Mouse (Mus musculus): ENCODE measurements around the gene Sumo3. TPM values are rescaled to one million over a fixed set of nuclear protein-coding genes. Genes with fewer than 3 reads are reported as not detected.

Gene Sumo3
- polyA plus RNA-seq, 2 experiments: 82.5 to 109 TPM

DNA sequence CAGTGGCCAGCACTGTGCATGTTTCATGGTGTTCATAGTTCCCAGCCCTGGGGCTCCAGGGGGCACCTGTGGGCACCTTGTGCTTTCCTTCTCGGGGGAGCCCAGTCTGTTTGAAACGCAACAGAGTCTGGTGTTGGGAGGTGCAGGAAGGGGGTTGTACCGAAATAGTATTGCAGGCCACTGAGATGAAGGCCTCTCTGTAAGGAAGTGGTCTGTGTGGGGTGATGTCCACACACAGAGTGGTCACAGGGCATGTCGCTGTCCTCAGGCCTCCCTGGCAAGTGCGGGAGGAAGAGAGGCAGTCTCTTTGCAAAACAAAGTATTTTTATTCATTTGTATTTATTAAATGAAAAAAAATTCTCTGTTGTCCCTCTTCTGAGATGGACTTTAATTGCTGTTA lies 39.7 kb downstream of the Sumo3 start:
- TF ChIP-seq CTCF (IDR thresholded peaks at IDR 0.05; ENCODE audit: low read depth): no peak
- TF ChIP-seq EP300 (IDR thresholded peaks at IDR 0.05; ENCODE audit: low read depth): no peak
- Histone ChIP-seq H3K27me3 (ENCODE audit: control insufficient read depth, insufficient read depth, low read length) (no peaks in the 10 kb centered on the region), H3K4me1 (replicated peaks; ENCODE audit: control insufficient read depth in 2 of 2, insufficient read depth in 2 of 2, low read length in 1 of 2) (no peaks in the 10 kb centered on the region), H3K4me3 (ENCODE audit: insufficient read depth in 1 of 2, low read depth in 2 of 2, low read length in 2 of 2) (no peak overlapping the region), H3K27ac (no peak overlapping the region), H3K4me2 (ENCODE audit: low read depth) (no peak overlapping the region), H3K9me3 (ENCODE audit: control insufficient read depth, low read length) (no peaks in the 10 kb centered on the region), H3K9ac (replicated peaks) (no peak overlapping the region), H3K36me3 (replicated peaks; ENCODE audit: control insufficient read depth, insufficient read depth, low read depth) (peaks cover 34% of the 10 kb centered on the region)
- DNase-seq (ENCODE audit: low read depth in 3 of 3, low spot score in 3 of 3): no peak
- ATAC-seq (ENCODE audit: insufficient read depth): no peak
- 76% methylated on average over 5 of the region's 5 CpGs for WGBS (ENCODE audit: insufficient replicate concordance)

- Histone ChIP-seq H3K36me3 (replicated peaks; ENCODE audit: control insufficient read depth, insufficient read depth, low read depth) (peaks cover 22% of the 10 kb centered on the region), H3K4me1 (replicated peaks; ENCODE audit: control insufficient read depth in 2 of 2, insufficient read depth in 2 of 2, low read length in 1 of 2) (no peaks in the 10 kb centered on the region), H3K9me3 (ENCODE audit: control insufficient read depth, low read length) (no peaks in the 10 kb centered on the region), H3K27me3 (ENCODE audit: control insufficient read depth, insufficient read depth, low read length) (no peaks in the 10 kb centered on the region), H3K9ac (replicated peaks) (no peak overlapping the region), H3K27ac (no peak overlapping the region), H3K4me3 (ENCODE audit: insufficient read depth in 1 of 2, low read depth in 2 of 2, low read length in 2 of 2) (no peak overlapping the region), H3K4me2 (ENCODE audit: low read depth) (no peak overlapping the region)
- ATAC-seq (ENCODE audit: insufficient read depth) (no peak), DNase-seq (ENCODE audit: low read depth in 3 of 3, low spot score in 3 of 3) (no peak)
- TF ChIP-seq CTCF (IDR thresholded peaks at IDR 0.05; ENCODE audit: low read depth): no peak
- no peak for TF ChIP-seq EP300 (IDR thresholded peaks at IDR 0.05; ENCODE audit: low read depth)
- WGBS (ENCODE audit: insufficient replicate concordance): 35% methylated on average over 1 of the region's 1 CpGs
These were observed 41.6 kb downstream of the Sumo3 start for GRCm38 (mm10) chr10:77647461-77647860.

GRCm38 (mm10) chr10:77647901-77648300 lies 42.0 kb downstream of the Sumo3 start:
- Histone ChIP-seq H3K4me3 (ENCODE audit: insufficient read depth in 1 of 2, low read depth in 2 of 2, low read length in 2 of 2) (no peak overlapping the region), H3K27ac (no peak overlapping the region), H3K9ac (replicated peaks) (no peak overlapping the region), H3K4me2 (ENCODE audit: low read depth) (no peak overlapping the region), H3K27me3 (ENCODE audit: control insufficient read depth, insufficient read depth, low read length) (no peaks in the 10 kb centered on the region), H3K36me3 (replicated peaks; ENCODE audit: control insufficient read depth, insufficient read depth, low read depth) (peaks cover 21% of the 10 kb centered on the region), H3K9me3 (ENCODE audit: control insufficient read depth, low read length) (no peaks in the 10 kb centered on the region), H3K4me1 (replicated peaks; ENCODE audit: control insufficient read depth in 2 of 2, insufficient read depth in 2 of 2, low read length in 1 of 2) (no peaks in the 10 kb centered on the region)
- DNase-seq (ENCODE audit: low read depth in 3 of 3, low spot score in 3 of 3): no peak
- no peak for TF ChIP-seq EP300 (IDR thresholded peaks at IDR 0.05; ENCODE audit: low read depth)
- no peak for TF ChIP-seq CTCF (IDR thresholded peaks at IDR 0.05; ENCODE audit: low read depth)
- 63% methylated on average over 8 of the region's 8 CpGs for WGBS (ENCODE audit: insufficient replicate concordance)
- no peak for ATAC-seq (ENCODE audit: insufficient read depth)

DNA sequence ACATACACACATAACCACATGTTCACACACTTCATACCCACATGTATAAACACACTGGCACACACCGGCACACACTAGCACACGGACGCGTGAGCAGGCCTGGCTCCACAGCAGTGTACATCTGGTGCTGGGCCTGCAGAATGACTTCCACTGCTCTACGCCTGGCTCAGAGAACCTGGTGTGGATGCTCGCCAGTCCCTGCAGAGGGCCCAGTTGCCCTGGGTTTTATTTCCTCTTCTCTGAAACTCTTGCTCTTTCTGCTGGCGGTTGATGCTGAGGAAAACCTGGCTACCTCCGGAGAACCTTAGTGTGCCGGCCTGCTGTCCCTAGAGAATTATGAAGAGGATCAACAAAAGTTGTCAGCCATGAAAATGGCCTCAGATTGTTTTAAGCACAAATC lies 46.1 kb downstream of the Sumo3 start:
- no peaks in the 10 kb centered on the region for H3K4me1 ChIP-seq (replicated peaks; ENCODE audit: control insufficient read depth in 2 of 2, insufficient read depth in 2 of 2, low read length in 1 of 2)
- WGBS (ENCODE audit: insufficient replicate concordance): 83% methylated on average over 9 of the region's 9 CpGs
- H3K4me3 ChIP-seq (ENCODE audit: insufficient read depth in 1 of 2, low read depth in 2 of 2, low read length in 2 of 2): no peak overlapping the region
- no peaks in the 10 kb centered on the region for H3K36me3 ChIP-seq (replicated peaks; ENCODE audit: control insufficient read depth, insufficient read depth, low read depth)
- no peak for TF ChIP-seq EP300 (IDR thresholded peaks at IDR 0.05; ENCODE audit: low read depth)
- no peak for TF ChIP-seq CTCF (IDR thresholded peaks at IDR 0.05; ENCODE audit: low read depth)
- no peaks in the 10 kb centered on the region for H3K27me3 ChIP-seq (ENCODE audit: control insufficient read depth, insufficient read depth, low read length)
- ATAC-seq (ENCODE audit: insufficient read depth) (no peak), DNase-seq (ENCODE audit: low read depth in 3 of 3, low spot score in 3 of 3) (no peak)
- H3K9me3 ChIP-seq (ENCODE audit: control insufficient read depth, low read length): no peaks in the 10 kb centered on the region
- no peak overlapping the region for H3K9ac ChIP-seq (replicated peaks)
- H3K4me2 ChIP-seq (ENCODE audit: low read depth): no peak overlapping the region
- no peak overlapping the region for H3K27ac ChIP-seq

GRCm38 (mm10) chr10:77658286-77658994 lies 52.5 kb downstream of the Sumo3 start:
- ATAC-seq (ENCODE audit: insufficient read depth) (no peak), DNase-seq (ENCODE audit: low read depth in 3 of 3, low spot score in 3 of 3) (no peak)
- 44% methylated on average over 15 of the region's 15 CpGs for WGBS (ENCODE audit: insufficient replicate concordance)
- H3K36me3 ChIP-seq (replicated peaks; ENCODE audit: control insufficient read depth, insufficient read depth, low read depth): no peaks in the 10 kb centered on the region
- H3K9me3 ChIP-seq (ENCODE audit: control insufficient read depth, low read length): no peaks in the 10 kb centered on the region
- H3K27me3 ChIP-seq (ENCODE audit: control insufficient read depth, insufficient read depth, low read length): no peaks in the 10 kb centered on the region
- no peak for TF ChIP-seq CTCF (IDR thresholded peaks at IDR 0.05; ENCODE audit: low read depth)
- TF ChIP-seq EP300 (IDR thresholded peaks at IDR 0.05; ENCODE audit: low read depth): no peak
- H3K9ac ChIP-seq (replicated peaks): no peak overlapping the region
- no peaks in the 10 kb centered on the region for H3K4me1 ChIP-seq (replicated peaks; ENCODE audit: control insufficient read depth in 2 of 2, insufficient read depth in 2 of 2, low read length in 1 of 2)
- H3K27ac ChIP-seq: no peak overlapping the region
- no peak overlapping the region for H3K4me3 ChIP-seq (ENCODE audit: insufficient read depth in 1 of 2, low read depth in 2 of 2, low read length in 2 of 2)
- no peak overlapping the region for H3K4me2 ChIP-seq (ENCODE audit: low read depth)

Measured in liver, embryonic 14.5 days (tissue).